Mouse (Mus musculus): ENCODE data around the gene Fbxl7. TPM values are rescaled to one million over a fixed set of nuclear protein-coding genes. Genes with fewer than 3 reads are reported as not detected.

The Fbxl7 gene
- polyA plus RNA-seq, 1 experiment, result 1.7 TPM

DNA sequence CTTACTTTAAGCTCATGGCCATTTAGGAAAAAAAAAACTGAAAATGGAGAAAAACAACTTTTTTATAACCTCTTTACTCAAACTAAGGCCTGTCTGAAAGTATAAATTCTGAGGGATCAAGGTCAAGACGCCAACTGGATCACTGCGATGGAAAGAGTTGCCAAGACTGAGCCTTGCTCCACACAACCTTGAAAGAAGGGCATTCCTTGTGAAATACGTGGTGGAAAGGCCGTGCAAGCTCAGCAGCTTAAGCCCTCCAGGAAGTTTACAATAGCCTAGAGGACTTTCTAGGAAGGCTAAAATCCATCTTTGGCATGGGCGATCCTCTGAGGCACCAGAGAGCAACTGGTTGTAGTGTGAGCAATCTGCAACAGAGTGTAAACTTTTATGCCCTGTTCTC lies 27.9 kb downstream of the Fbxl7 start:
- no peak overlapping the region for H3K4me3 ChIP-seq (ENCODE audit: extremely low read depth, insufficient read depth, insufficient read length)

DNA sequence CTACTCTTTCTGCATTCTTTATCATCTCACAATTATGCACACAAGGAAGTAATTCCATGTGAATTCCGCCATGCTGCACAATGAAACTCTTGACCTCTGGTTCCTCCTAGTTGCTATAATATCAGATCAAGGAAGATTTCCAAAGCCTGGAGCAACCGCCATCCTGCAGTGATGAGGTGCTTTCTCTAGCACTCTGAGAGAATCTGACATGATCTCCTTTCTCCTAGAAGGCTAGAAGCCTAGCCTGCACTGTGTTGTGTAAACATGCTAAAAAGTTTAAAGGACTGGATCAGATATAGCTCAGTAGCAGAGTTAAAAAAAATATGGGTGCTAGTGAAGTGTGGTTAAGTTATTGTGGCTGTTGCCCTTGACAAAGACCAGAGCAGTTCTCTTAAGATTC lies 33.2 kb downstream of the Fbxl7 start:
- Histone ChIP-seq H3K4me3 (ENCODE audit: extremely low read depth, insufficient read depth, insufficient read length) (no peak overlapping the region), H3K36me3 (ENCODE audit: control insufficient read depth, insufficient read depth, low read length) (no peaks in the 10 kb centered on the region), H3K27ac (ENCODE audit: insufficient read depth, low read length) (no peak overlapping the region), H3K4me1 (ENCODE audit: control insufficient read depth, insufficient read depth, insufficient read length) (no peaks in the 10 kb centered on the region), H3K27me3 (ENCODE audit: control insufficient read depth, insufficient read depth, low read length) (no peaks in the 10 kb centered on the region)
- no peak for TF ChIP-seq POLR2A (IDR thresholded peaks at IDR 0.05; ENCODE audit: low read depth, low read length)
- TF ChIP-seq CTCF (IDR thresholded peaks at IDR 0.05; ENCODE audit: extremely low read depth, insufficient read depth, insufficient read length, insufficient replicate concordance), result no peak
- DNase-seq (ENCODE audit: low read depth in 1 of 2, low spot score in 2 of 2), result no peak
- WGBS, result 85% methylated on average over 2 of the region's 2 CpGs

More for the DNA sequence above, 27.9 kb downstream of the Fbxl7 start:
- no peaks in the 10 kb centered on the region for H3K4me1 ChIP-seq (ENCODE audit: control insufficient read depth, insufficient read depth, insufficient read length)
- TF ChIP-seq CTCF (IDR thresholded peaks at IDR 0.05; ENCODE audit: extremely low read depth, insufficient read depth, insufficient read length, insufficient replicate concordance) (no peak), POLR2A (IDR thresholded peaks at IDR 0.05; ENCODE audit: low read depth, low read length) (no peak)
- H3K27ac ChIP-seq (ENCODE audit: insufficient read depth, low read length), result no peak overlapping the region
- H3K36me3 ChIP-seq (ENCODE audit: control insufficient read depth, insufficient read depth, low read length), result no peaks in the 10 kb centered on the region
- no peak for DNase-seq (ENCODE audit: low read depth in 1 of 2, low spot score in 2 of 2)
- H3K27me3 ChIP-seq (ENCODE audit: control insufficient read depth, insufficient read depth, low read length), result no peaks in the 10 kb centered on the region
- 84% methylated on average over 5 of the region's 5 CpGs for WGBS

DNA sequence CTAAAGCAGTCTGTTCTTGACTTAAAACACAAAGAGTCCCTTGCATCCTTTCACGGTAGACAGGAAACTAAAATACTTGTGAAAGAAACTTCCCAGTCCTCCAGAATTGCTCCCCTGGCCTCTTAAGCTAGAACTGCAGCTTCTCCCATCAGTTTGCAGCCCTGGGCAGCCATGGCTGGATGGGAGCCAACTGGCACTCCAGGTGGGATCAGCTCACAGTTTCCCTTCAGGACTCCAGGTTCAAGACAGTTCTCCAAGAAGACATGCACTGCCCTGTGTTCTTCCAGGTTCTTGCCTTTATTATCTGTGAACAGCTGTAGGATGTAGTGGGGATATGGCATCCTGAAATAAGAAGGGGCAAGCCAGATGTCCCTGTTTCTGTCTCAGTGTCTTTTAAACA lies 45.8 kb downstream of the Fbxl7 start:
- no peaks in the 10 kb centered on the region for H3K36me3 ChIP-seq (ENCODE audit: control insufficient read depth, insufficient read depth, low read length)
- DNase-seq (ENCODE audit: low read depth in 1 of 2, low spot score in 2 of 2), result no peak
- 32% methylated on average over 1 of the region's 1 CpGs for WGBS
- no peak overlapping the region for H3K27ac ChIP-seq (ENCODE audit: insufficient read depth, low read length)
- no peaks in the 10 kb centered on the region for H3K4me1 ChIP-seq (ENCODE audit: control insufficient read depth, insufficient read depth, insufficient read length)
- H3K27me3 ChIP-seq (ENCODE audit: control insufficient read depth, insufficient read depth, low read length), result no peaks in the 10 kb centered on the region
- TF ChIP-seq POLR2A (IDR thresholded peaks at IDR 0.05; ENCODE audit: low read depth, low read length), result no peak
- TF ChIP-seq CTCF (IDR thresholded peaks at IDR 0.05; ENCODE audit: extremely low read depth, insufficient read depth, insufficient read length, insufficient replicate concordance), result no peak
- H3K4me3 ChIP-seq (ENCODE audit: extremely low read depth, insufficient read depth, insufficient read length), result no peak overlapping the region

DNA sequence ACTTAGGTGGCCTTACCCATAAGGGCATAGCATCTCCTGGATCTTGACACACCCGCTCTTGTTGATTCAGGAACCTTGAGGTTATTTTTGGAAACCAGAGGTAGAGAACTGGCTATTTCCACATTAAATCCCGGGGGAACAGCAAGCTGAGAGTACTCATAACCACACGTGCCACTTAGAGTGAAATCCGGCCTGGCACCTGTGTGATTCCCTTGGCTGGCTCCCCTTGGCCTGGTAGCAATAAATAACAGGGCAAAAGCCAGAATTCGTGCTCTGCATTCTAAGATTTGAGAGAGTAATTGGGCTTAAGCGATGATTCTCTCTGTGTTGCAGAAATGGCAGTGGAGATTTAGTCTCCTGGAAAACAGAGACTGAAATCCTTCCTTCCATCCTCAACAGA lies 53.2 kb downstream of the Fbxl7 start:
- no peak overlapping the region for H3K4me3 ChIP-seq (ENCODE audit: extremely low read depth, insufficient read depth, insufficient read length)
- DNase-seq (ENCODE audit: low read depth in 1 of 2, low spot score in 2 of 2), result no peak
- H3K4me1 ChIP-seq (ENCODE audit: control insufficient read depth, insufficient read depth, insufficient read length), result no peaks in the 10 kb centered on the region
- TF ChIP-seq CTCF (IDR thresholded peaks at IDR 0.05; ENCODE audit: extremely low read depth, insufficient read depth, insufficient read length, insufficient replicate concordance) (no peak), POLR2A (IDR thresholded peaks at IDR 0.05; ENCODE audit: low read depth, low read length) (no peak)
- 81% methylated on average over 6 of the region's 6 CpGs for WGBS
- no peaks in the 10 kb centered on the region for H3K27me3 ChIP-seq (ENCODE audit: control insufficient read depth, insufficient read depth, low read length)
- no peak overlapping the region for H3K27ac ChIP-seq (ENCODE audit: insufficient read depth, low read length)
- H3K36me3 ChIP-seq (ENCODE audit: control insufficient read depth, insufficient read depth, low read length), result no peaks in the 10 kb centered on the region

DNA sequence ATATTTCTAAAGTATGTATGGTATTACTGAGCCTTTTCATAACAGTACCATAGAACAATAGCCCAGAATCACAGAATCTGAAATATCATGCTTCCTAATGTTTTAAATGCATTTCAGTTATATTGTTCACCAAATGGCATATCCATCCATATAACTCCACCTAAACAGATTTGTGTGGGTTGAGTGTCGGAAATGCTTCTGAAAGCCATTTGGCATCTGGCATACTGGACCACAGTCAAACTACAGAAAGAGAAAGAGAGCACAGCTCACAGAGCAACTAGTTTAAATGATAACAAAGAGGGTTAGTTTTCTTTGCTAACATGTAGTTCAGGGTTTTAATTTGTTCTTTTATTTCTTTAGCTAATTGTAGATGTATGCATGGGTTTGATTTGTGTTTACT lies 57.0 kb downstream of the Fbxl7 start:
- H3K36me3 ChIP-seq (ENCODE audit: control insufficient read depth, insufficient read depth, low read length), result no peaks in the 10 kb centered on the region

DNA sequence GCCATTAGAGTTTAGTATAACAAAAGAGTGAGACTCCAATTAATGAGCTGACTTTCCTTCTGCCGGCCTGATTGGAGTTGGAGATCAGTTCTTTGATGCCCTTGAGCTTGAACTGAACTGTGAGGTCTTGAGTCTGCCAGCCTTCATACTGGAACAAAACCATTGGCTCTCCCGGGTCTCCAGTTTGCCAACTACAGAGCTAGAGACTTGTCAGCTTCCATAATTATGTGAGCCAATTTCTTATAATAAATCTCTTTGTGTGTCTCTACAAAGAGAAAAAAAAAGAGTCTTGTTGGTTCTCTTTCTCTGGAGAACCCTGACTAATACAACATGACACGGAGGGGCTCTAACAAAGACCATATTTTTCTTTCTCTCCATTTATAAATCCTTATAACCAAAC lies 58.2 kb downstream of the Fbxl7 start:
- WGBS, result 61% methylated on average over 3 of the region's 3 CpGs
- TF ChIP-seq POLR2A (IDR thresholded peaks at IDR 0.05; ENCODE audit: low read depth, low read length), result no peak
- TF ChIP-seq CTCF (IDR thresholded peaks at IDR 0.05; ENCODE audit: extremely low read depth, insufficient read depth, insufficient read length, insufficient replicate concordance), result no peak
- H3K27ac ChIP-seq (ENCODE audit: insufficient read depth, low read length), result no peak overlapping the region
- no peaks in the 10 kb centered on the region for H3K36me3 ChIP-seq (ENCODE audit: control insufficient read depth, insufficient read depth, low read length)
- H3K27me3 ChIP-seq (ENCODE audit: control insufficient read depth, insufficient read depth, low read length), result no peaks in the 10 kb centered on the region
- H3K4me1 ChIP-seq (ENCODE audit: control insufficient read depth, insufficient read depth, insufficient read length), result no peaks in the 10 kb centered on the region
- H3K4me3 ChIP-seq (ENCODE audit: extremely low read depth, insufficient read depth, insufficient read length), result no peak overlapping the region
- DNase-seq (ENCODE audit: low read depth in 1 of 2, low spot score in 2 of 2), result no peak

More for the DNA sequence above, 57.0 kb downstream of the Fbxl7 start:
- TF ChIP-seq POLR2A (IDR thresholded peaks at IDR 0.05; ENCODE audit: low read depth, low read length) (no peak), CTCF (IDR thresholded peaks at IDR 0.05; ENCODE audit: extremely low read depth, insufficient read depth, insufficient read length, insufficient replicate concordance) (no peak)
- Histone ChIP-seq H3K27ac (ENCODE audit: insufficient read depth, low read length) (no peak overlapping the region), H3K4me3 (ENCODE audit: extremely low read depth, insufficient read depth, insufficient read length) (no peak overlapping the region), H3K4me1 (ENCODE audit: control insufficient read depth, insufficient read depth, insufficient read length) (no peaks in the 10 kb centered on the region), H3K27me3 (ENCODE audit: control insufficient read depth, insufficient read depth, low read length) (no peaks in the 10 kb centered on the region)
- 89% methylated on average over 1 of the region's 1 CpGs for WGBS
- DNase-seq (ENCODE audit: low read depth in 1 of 2, low spot score in 2 of 2), result no peak

DNA sequence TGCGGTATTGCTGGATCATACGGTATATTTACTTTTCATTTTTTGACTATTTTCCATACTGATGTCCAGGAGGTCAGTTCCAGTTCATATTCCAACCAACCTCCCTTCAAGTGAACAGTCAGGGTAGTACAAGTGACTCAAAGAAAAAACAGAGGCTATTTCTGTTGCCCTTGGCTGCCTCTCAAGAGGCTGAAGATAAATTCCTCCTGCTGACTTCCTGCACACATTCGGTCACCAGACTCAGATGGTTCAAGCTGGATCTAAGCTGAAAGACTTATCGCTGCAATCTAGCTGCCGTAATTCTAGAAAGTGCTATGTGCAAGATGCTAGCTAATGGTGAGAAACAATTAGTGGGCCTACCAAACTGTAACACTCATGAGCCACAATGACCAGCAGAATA lies 61.0 kb downstream of the Fbxl7 start:
- DNase-seq (ENCODE audit: low read depth in 1 of 2, low spot score in 2 of 2), result no peak
- no peaks in the 10 kb centered on the region for H3K36me3 ChIP-seq (ENCODE audit: control insufficient read depth, insufficient read depth, low read length)
- no peak overlapping the region for H3K4me3 ChIP-seq (ENCODE audit: extremely low read depth, insufficient read depth, insufficient read length)
- TF ChIP-seq POLR2A (IDR thresholded peaks at IDR 0.05; ENCODE audit: low read depth, low read length) (no peak), CTCF (IDR thresholded peaks at IDR 0.05; ENCODE audit: extremely low read depth, insufficient read depth, insufficient read length, insufficient replicate concordance) (no peak)
- 85% methylated on average over 5 of the region's 5 CpGs for WGBS
- no peaks in the 10 kb centered on the region for H3K27me3 ChIP-seq (ENCODE audit: control insufficient read depth, insufficient read depth, low read length)
- H3K27ac ChIP-seq (ENCODE audit: insufficient read depth, low read length), result no peak overlapping the region
- no peaks in the 10 kb centered on the region for H3K4me1 ChIP-seq (ENCODE audit: control insufficient read depth, insufficient read depth, insufficient read length)

Data from spleen, adult 2 months (tissue).